Mouse (Mus musculus) heart, adult 2 months (tissue): Measurements from ENCODE around the gene Rabgef1. TPM values are rescaled to one million over a fixed set of nuclear protein-coding genes. Genes with fewer than 3 reads are reported as not detected.

Experiments
- DNase-seq, 2 experiments: peaks; one replicate each; pipeline ENCODE4 v3.0.0; 2021
- H3K27ac ChIP-seq: fragments of 200-600 bp; 2 replicates; pipeline ENCODE4 v1.8.1; 2022
- H3K27me3 ChIP-seq: fragments of 200-500 bp; 2 replicates; pipeline ENCODE4 v1.6.1; 2012; ENCODE audit warnings: mild to moderate bottlenecking, low read length, inconsistent platforms, mixed read lengths; ENCODE audit not compliant: control insufficient read depth, insufficient read depth
- H3K36me3 ChIP-seq: fragments of 200-500 bp; 2 replicates; pipeline ENCODE4 v1.6.1; 2012; ENCODE audit warnings: low read length, inconsistent platforms; ENCODE audit not compliant: control insufficient read depth, insufficient read depth
- H3K4me1 ChIP-seq: fragments of 200-500 bp; 2 replicates; pipeline ENCODE4 v1.6.1; 2011; ENCODE audit warnings: low read length; ENCODE audit not compliant: control insufficient read depth, insufficient read depth
- H3K4me3 ChIP-seq: fragments of 200-600 bp; 2 replicates; pipeline ENCODE4 v1.8.1; 2022
- H3K79me2 ChIP-seq: fragments of 200-500 bp; replicated peaks from 2 replicates; pipeline ENCODE4 v1.6.1; 2012; ENCODE audit warnings: mild to moderate bottlenecking, inconsistent platforms, low read length, moderate library complexity, mixed read lengths; ENCODE audit not compliant: control insufficient read depth, insufficient read depth
- H3K9ac ChIP-seq: fragments of 200-500 bp; 2 replicates; pipeline ENCODE4 v1.6.1; 2012; ENCODE audit warnings: low read depth, mild to moderate bottlenecking, control low read depth, inconsistent platforms, low read length, mixed read lengths
- CTCF ChIP-seq: fragments of 200-600 bp; IDR thresholded peaks from 2 replicates; pipeline ENCODE4 v1.8.1; 2022; ENCODE audit warnings: antibody characterized with exemption, mild to moderate bottlenecking, moderate library complexity
- EP300 ChIP-seq: fragments of 200-500 bp; IDR thresholded peaks from 2 replicates; pipeline ENCODE4 v1.6.1; 2011; ENCODE audit warnings: low read depth, low read length, control low read depth; ENCODE audit not compliant: insufficient read depth
- POLR2A ChIP-seq: fragments of 200-500 bp; IDR thresholded peaks from 2 replicates; pipeline ENCODE4 v1.6.1; 2011; ENCODE audit warnings: mild to moderate bottlenecking, low read depth, low read length, control low read depth; ENCODE audit not compliant: insufficient read depth
- WGBS: fragments of 180-500 bp; shearing (Covaris S2); methylation state at CpG from one replicate; pipeline ENCODE4 v1.1.7; 2018; 5-methylcytosine and 5-hydroxymethylcytosine counted together
- intact Hi-C: fragments of 180-260 bp; cut with DNase I; formaldehyde crosslinking; loops from one replicate; pipeline ENCODE4 v1.15.1; 2025
- polyA plus RNA-seq: library from polyadenylated mRNA; depleted of rRNA; stranded (reverse); fragments of >200 nt; gene quantifications from 2 replicates; pipeline ENCODE4 v1.2.3, GENCODE M21; 2012
- total RNA-seq, 2 experiments: library from RNA; stranded (reverse); gene quantifications; 2 replicates each; pipeline ENCODE4 v1.2.3; 2021

The Rabgef1 gene
- total and polyA plus RNA-seq, 3 experiments = 15.6 to 25.5 (median 19.6) TPM

- no peak overlapping the region for H3K27ac ChIP-seq
- DNase-seq = no peak
- H3K9ac ChIP-seq = no peak overlapping the region
- TF ChIP-seq CTCF = no peak
- TF ChIP-seq EP300 = no peak
- TF ChIP-seq POLR2A = no peak
- 79% methylated on average over 1 of the region's 1 CpGs for WGBS
- no peaks in the 10 kb centered on the region for H3K79me2 ChIP-seq
- no peaks in the 10 kb centered on the region for H3K27me3 ChIP-seq
- intact Hi-C loops = no loop called here
- H3K4me1 ChIP-seq = no peaks in the 10 kb centered on the region
- H3K36me3 ChIP-seq = peaks cover 11% of the 10 kb centered on the region
- H3K4me3 ChIP-seq = no peak overlapping the region
Observed at GRCm38 (mm10) chr5:130196307-130196706, 24.7 kb downstream of the Rabgef1 start.

DNA sequence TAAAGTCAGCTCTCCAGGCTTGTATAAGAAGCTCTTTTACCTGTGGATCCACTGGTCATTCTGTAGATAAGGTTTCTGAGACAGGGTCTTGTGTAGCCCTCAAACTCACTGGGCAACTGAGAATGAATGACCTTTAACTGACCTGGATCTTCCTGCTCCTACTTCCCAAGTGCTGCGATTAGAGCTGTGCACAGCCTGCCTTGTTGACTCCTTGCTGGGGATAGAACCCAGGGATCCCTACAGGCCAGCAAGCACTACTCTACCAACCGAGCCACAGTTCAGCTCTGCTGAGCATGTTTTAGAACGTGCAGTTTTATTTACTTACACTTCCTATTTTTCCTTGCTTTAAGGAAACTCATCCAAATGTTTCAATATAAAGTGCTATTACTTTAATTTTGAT, 25.9 kb downstream of the Rabgef1 start:
- no peak for DNase-seq
- H3K27ac ChIP-seq = no peak overlapping the region
- 60% methylated on average over 3 of the region's 3 CpGs for WGBS

GRCm38 (mm10) chr5:130197981-130198380, 26.4 kb downstream of the Rabgef1 start:
- no peaks in the 10 kb centered on the region for H3K79me2 ChIP-seq
- WGBS = 92% methylated on average over 7 of the region's 7 CpGs
- peaks cover 8% of the 10 kb centered on the region for H3K36me3 ChIP-seq
- no peak overlapping the region for H3K4me3 ChIP-seq
- H3K4me1 ChIP-seq = no peaks in the 10 kb centered on the region
- no peaks in the 10 kb centered on the region for H3K27me3 ChIP-seq
- no peak overlapping the region for H3K9ac ChIP-seq
- no peak for TF ChIP-seq CTCF
- TF ChIP-seq POLR2A = no peak
- TF ChIP-seq EP300 = no peak
- intact Hi-C loops = no loop called here
- DNase-seq = no peak
- no peak overlapping the region for H3K27ac ChIP-seq

More for the DNA sequence above, 25.9 kb downstream of the Rabgef1 start:
- H3K4me3 ChIP-seq = no peak overlapping the region
- no peaks in the 10 kb centered on the region for H3K4me1 ChIP-seq
- no peak overlapping the region for H3K9ac ChIP-seq
- peaks cover 8% of the 10 kb centered on the region for H3K36me3 ChIP-seq
- H3K79me2 ChIP-seq = no peaks in the 10 kb centered on the region
- intact Hi-C loops = no loop called here
- TF ChIP-seq EP300 (no peak), POLR2A (no peak), CTCF (no peak)
- no peaks in the 10 kb centered on the region for H3K27me3 ChIP-seq

DNA sequence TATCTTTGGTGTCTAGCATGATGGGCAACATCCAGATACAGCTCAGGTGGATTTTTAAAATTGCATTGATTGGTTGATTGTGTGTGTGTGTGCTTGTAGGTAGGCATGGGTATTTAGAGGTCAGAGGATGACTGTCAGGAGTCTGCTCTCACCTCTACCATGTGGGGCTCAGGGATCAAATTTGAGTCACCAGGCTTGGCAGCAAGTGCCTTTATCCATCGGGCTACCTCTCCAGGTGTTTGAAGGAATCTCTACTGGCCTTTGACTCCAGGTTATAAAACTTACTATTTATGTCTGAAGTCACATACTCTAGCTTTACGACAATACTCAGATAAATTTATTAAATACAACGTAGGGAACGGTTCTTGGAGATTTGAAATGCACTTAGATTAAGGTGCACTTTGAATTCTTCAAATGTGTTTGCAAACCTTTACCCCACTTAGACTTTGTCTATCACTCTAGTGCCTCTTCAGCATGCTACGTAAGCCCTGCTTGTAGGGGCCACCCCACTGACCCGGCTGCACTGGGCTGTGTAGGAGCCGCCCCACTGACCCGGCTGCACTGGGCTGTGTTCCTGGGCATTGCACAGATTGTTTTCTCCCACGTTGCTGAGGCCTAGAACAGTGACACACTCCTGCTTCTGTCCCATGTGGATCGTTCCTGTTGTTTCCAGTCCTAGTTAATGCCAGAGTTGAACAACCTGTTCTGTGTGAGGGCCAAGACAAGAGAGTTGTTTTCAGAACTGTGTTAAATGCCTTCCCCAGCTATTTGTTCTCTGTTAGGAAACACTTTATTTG, 28.8 kb downstream of the Rabgef1 start:
- peaks cover 5% of the 10 kb centered on the region for H3K4me1 ChIP-seq
- H3K36me3 ChIP-seq = peaks cover 8% of the 10 kb centered on the region
- no peak overlapping the region for H3K27ac ChIP-seq
- no peak overlapping the region for H3K4me3 ChIP-seq
- DNase-seq = no peak
- TF ChIP-seq CTCF (no peak), POLR2A (no peak), EP300 (no peak)
- intact Hi-C loops = no loop called here
- WGBS = 70% methylated on average over 10 of the region's 10 CpGs
- H3K27me3 ChIP-seq = no peaks in the 10 kb centered on the region
- H3K79me2 ChIP-seq = no peaks in the 10 kb centered on the region
- H3K9ac ChIP-seq = no peak overlapping the region

- H3K36me3 ChIP-seq = peaks cover 5% of the 10 kb centered on the region; the same call in 1 of the 2 replicates
- H3K27me3 ChIP-seq = no peaks in the 10 kb centered on the region
- no peak overlapping the region for H3K4me3 ChIP-seq
- no peaks in the 10 kb centered on the region for H3K79me2 ChIP-seq
- 53% methylated on average over 4 of the region's 4 CpGs for WGBS
- TF ChIP-seq CTCF = no peak
- no peak for TF ChIP-seq EP300
- TF ChIP-seq POLR2A = no peak
- no peak overlapping the region; the same call in 1 of the 2 replicates for H3K27ac ChIP-seq
- DNase-seq = no peak
- intact Hi-C loops = no loop called here
- peaks cover 7% of the 10 kb centered on the region for H3K4me1 ChIP-seq
- no peak overlapping the region for H3K9ac ChIP-seq
Observed at GRCm38 (mm10) chr5:130203948-130204347, 32.4 kb downstream of the Rabgef1 start.

DNA sequence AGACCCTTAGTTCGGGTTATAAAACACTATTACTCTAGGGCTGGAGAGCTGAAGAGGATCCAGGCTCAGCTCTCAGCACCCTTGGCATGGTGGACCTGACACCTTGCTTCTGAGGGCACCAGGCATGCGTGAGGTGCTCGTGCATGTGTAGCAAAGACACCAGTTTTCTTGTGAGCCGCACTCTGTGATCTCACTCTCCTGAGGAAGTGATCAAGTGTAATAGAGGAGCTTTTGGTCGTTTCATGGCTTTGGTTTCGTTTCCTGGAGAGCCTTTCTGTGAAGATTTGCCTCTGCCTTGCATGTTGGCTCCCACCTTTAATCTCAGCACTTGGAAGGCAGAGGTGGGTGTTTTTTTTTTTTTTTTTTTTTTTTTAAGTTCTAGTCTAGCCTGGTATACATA, 33.0 kb downstream of the Rabgef1 start:
- no peaks in the 10 kb centered on the region for H3K27me3 ChIP-seq
- peaks cover 7% of the 10 kb centered on the region for H3K4me1 ChIP-seq
- no peak overlapping the region for H3K27ac ChIP-seq
- no peak overlapping the region for H3K9ac ChIP-seq
- H3K36me3 ChIP-seq = peaks cover 5% of the 10 kb centered on the region; the same call in 1 of the 2 replicates
- intact Hi-C loops = no loop called here
- WGBS = 80% methylated on average over 6 of the region's 6 CpGs
- H3K79me2 ChIP-seq = no peaks in the 10 kb centered on the region
- no peak for DNase-seq
- no peak overlapping the region for H3K4me3 ChIP-seq
- no peak for TF ChIP-seq EP300
- TF ChIP-seq CTCF = no peak
- no peak for TF ChIP-seq POLR2A
